ENCODE assay signal across 29 mouse cellular contexts in the genomic region with DNA sequence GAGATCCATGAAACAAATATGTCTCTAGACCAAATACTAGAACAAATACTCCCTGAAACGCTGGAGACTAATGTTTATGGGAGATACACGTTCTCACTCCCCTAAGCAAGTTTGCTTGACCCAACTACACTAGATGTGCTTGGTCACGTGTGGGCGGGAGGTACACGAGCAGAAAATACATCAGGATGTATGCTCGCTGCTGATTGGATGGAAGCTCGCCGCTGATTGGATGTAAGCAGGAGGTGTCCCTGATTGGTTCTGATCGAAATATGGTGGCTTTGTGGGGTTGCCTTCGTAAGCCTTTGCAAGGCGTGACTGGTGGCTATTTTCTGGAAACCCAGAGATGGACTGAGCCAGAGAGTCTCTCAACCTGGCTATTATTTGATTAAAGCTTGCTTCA. TPM values are rescaled to one million over a fixed set of nuclear protein-coding genes. Genes with fewer than 3 reads are reported as not detected.
DNase-seq lines count a peak whose midpoint lies in the region; ATAC-seq and TF ChIP-seq lines count a peak whose summit lies in the region.
"Had no signal": no experiment of that assay in that cellular context is flagged by ENCODE, and none has a peak within 500 bp of the region (broad histone marks: within the 10 kb centered on the region; RNA-seq: fewer than 3 reads in every experiment).

No protein-coding gene starts in this region.

- H3K9me3 ChIP-seq in heart, embryonic 10.5 days, result no peaks in the 10 kb centered on the region
- H3K9me3 ChIP-seq in liver, embryonic 12.5 days (replicated peaks), result no peaks in the 10 kb centered on the region
- no peaks in the 10 kb centered on the region for H3K9me3 ChIP-seq in liver, embryonic 11.5 days (ENCODE audit: control insufficient read depth, low read length)
- H3K9me3 ChIP-seq: forebrain, embryonic 13.5 days; limb, embryonic 12.5 days; liver, embryonic 13.5 days; lung, embryonic 15.5 days; neural tube, embryonic 12.5 days had no signal

- no peak overlapping the region for H3K9ac ChIP-seq in heart, adult 2 months (ENCODE audit: low read depth, low read length)
- no peak overlapping the region for H3K9ac ChIP-seq in liver, embryonic 12.5 days
- H3K9ac ChIP-seq in liver, embryonic 11.5 days (ENCODE audit: low read depth, low read length), result no peak overlapping the region
- H3K9ac ChIP-seq: forebrain, embryonic 13.5 days; heart, embryonic 12.5 days; hindbrain, embryonic 14.5 days; limb, embryonic 12.5 days; liver, embryonic 13.5 days; lung, embryonic 15.5 days; neural tube, embryonic 12.5 days had no signal

- no peak for TF ChIP-seq POLR2A in heart, adult 2 months (IDR thresholded peaks at IDR 0.05; ENCODE audit: insufficient read depth, low read depth, low read length)

- WGBS in heart, embryonic 10.5 days, result 85% methylated on average over 11 of the region's 11 CpGs
- 79% methylated on average over 11 of the region's 11 CpGs for WGBS in heart, adult 2 months
- 74% methylated on average over 11 of the region's 11 CpGs for WGBS in liver, embryonic 12.5 days (ENCODE audit: insufficient replicate concordance)
- 76% methylated on average over 11 of the region's 11 CpGs for WGBS in liver, embryonic 11.5 days

- no peak overlapping the region for H3K4me2 ChIP-seq in liver, embryonic 12.5 days
- H3K4me2 ChIP-seq in liver, embryonic 11.5 days, result no peak overlapping the region
- H3K4me2 ChIP-seq: forebrain, embryonic 13.5 days; heart, embryonic 12.5 days; hindbrain, embryonic 14.5 days; limb, embryonic 12.5 days; liver, embryonic 13.5 days; lung, embryonic 15.5 days; midbrain, embryonic 11.5 days; neural tube, embryonic 12.5 days had no signal

- H3K4me3 ChIP-seq in heart, embryonic 10.5 days, result no peak overlapping the region
- H3K4me3 ChIP-seq in heart, adult 2 months, result no peak overlapping the region
- no peak overlapping the region for H3K4me3 ChIP-seq in liver, embryonic 12.5 days
- H3K4me3 ChIP-seq in liver, embryonic 11.5 days (ENCODE audit: low read depth, low read length), result no peak overlapping the region
- H3K4me3 ChIP-seq in gastrocnemius, adult 2 months, result no peak overlapping the region
- H3K4me3 ChIP-seq: forebrain, embryonic 13.5 days; heart, embryonic 12.5 days; left cerebral cortex, adult 2 months; limb, embryonic 12.5 days; liver, embryonic 13.5 days; lung, embryonic 15.5 days; neural tube, embryonic 12.5 days had no signal

- no peaks in the 10 kb centered on the region for H3K79me2 ChIP-seq in heart, adult 2 months (replicated peaks; ENCODE audit: control insufficient read depth, insufficient read depth, low read length)

- H3K27me3 ChIP-seq in heart, embryonic 10.5 days (ENCODE audit: insufficient read depth, poor library complexity, severe bottlenecking), result no peaks in the 10 kb centered on the region
- H3K27me3 ChIP-seq in heart, adult 2 months (ENCODE audit: control insufficient read depth, insufficient read depth, low read length), result no peaks in the 10 kb centered on the region
- H3K27me3 ChIP-seq in liver, embryonic 12.5 days (replicated peaks), result no peaks in the 10 kb centered on the region
- no peaks in the 10 kb centered on the region for H3K27me3 ChIP-seq in liver, embryonic 11.5 days (replicated peaks; ENCODE audit: control insufficient read depth, insufficient read depth, low read length)
- H3K27me3 ChIP-seq: forebrain, embryonic 13.5 days; heart, embryonic 12.5 days; limb, embryonic 12.5 days; lung, embryonic 15.5 days; neural tube, embryonic 12.5 days; Patski had no signal

- peak; percentile 55 for DNase-seq in heart, embryonic 10.5 days (ENCODE audit: low spot score)
- no peak for DNase-seq in heart, adult 2 months
- no peak for DNase-seq in liver, embryonic 11.5 days (ENCODE audit: low spot score)
- DNase-seq in ES-CJ7 (ENCODE audit: low read depth, low spot score), result peak; percentile 52
- DNase-seq in gastrocnemius, adult 2 months, result no peak
- no peak for DNase-seq in left cerebral cortex, adult 18-20 months (ENCODE audit: low spot score in 2 of 2)
- DNase-seq: adrenal gland, postnatal 36 days; cerebellum, adult 18-20 months; cerebellum, postnatal 10 days; gastrocnemius, postnatal 14 days; kidney, adult 9 months; kidney, postnatal 14 days; liver, embryonic 13.5 days; lung, postnatal 36 days; right cerebral cortex, postnatal 4 days had no signal

- no peak for TF ChIP-seq CTCF in heart, adult 2 months (IDR thresholded peaks at IDR 0.05)
- no peak for TF ChIP-seq CTCF in gastrocnemius, adult 2 months (IDR thresholded peaks at IDR 0.05)

- H3K4me1 ChIP-seq in heart, embryonic 10.5 days, result no peaks in the 10 kb centered on the region
- H3K4me1 ChIP-seq in heart, adult 2 months (ENCODE audit: control insufficient read depth, insufficient read depth, low read length), result no peaks in the 10 kb centered on the region
- 0 out of 2 replicates have a peak, but pooled peaks cover 4% of the 10 kb centered on the region for H3K4me1 ChIP-seq in liver, embryonic 12.5 days
- H3K4me1 ChIP-seq in liver, embryonic 11.5 days (replicated peaks; ENCODE audit: control insufficient read depth, insufficient read depth, low read length), result no peaks in the 10 kb centered on the region
- H3K4me1 ChIP-seq: forebrain, embryonic 13.5 days; heart, embryonic 12.5 days; limb, embryonic 12.5 days; lung, embryonic 15.5 days; neural tube, embryonic 12.5 days had no signal

- ATAC-seq in liver, embryonic 12.5 days, result peak; percentile 44; the same call in 1 of the 2 replicates
- ATAC-seq in liver, embryonic 11.5 days (replicated peaks; ENCODE audit: low FRiP score), result no peak
- peak; percentile 55; the same call in 1 of the 2 replicates for ATAC-seq in erythroid progenitor cell, adult 5-6 weeks (replicated peaks; ENCODE audit: low FRiP score, poor library complexity, severe bottlenecking)
- ATAC-seq: forebrain, embryonic 13.5 days; intestine, postnatal 0 days; midbrain, embryonic 16.5 days; Patski had no signal

- intact Hi-C loops in heart, adult 2 months (cut with DNase I), result no loop called here
- intact Hi-C loops in gastrocnemius, adult 2 months (cut with DNase I), result no loop called here

- no peak for TF ChIP-seq EP300 in heart, adult 2 months (IDR thresholded peaks at IDR 0.05; ENCODE audit: insufficient read depth, low read depth, low read length)

- no peak overlapping the region for H3K27ac ChIP-seq in heart, embryonic 10.5 days
- no peak overlapping the region for H3K27ac ChIP-seq in heart, adult 2 months
- H3K27ac ChIP-seq in liver, embryonic 12.5 days, result no peak overlapping the region
- H3K27ac ChIP-seq in liver, embryonic 11.5 days (ENCODE audit: low read depth, low read length), result no peak overlapping the region
- H3K27ac ChIP-seq in gastrocnemius, adult 2 months, result no peak overlapping the region
- H3K27ac ChIP-seq: forebrain, embryonic 13.5 days; hindbrain, embryonic 14.5 days; left cerebral cortex, adult 2 months; limb, embryonic 12.5 days; liver, embryonic 13.5 days; lung, embryonic 15.5 days; neural tube, embryonic 12.5 days; stomach, postnatal 0 days had no signal

- H3K36me3 ChIP-seq in heart, embryonic 10.5 days, result no peaks in the 10 kb centered on the region
- H3K36me3 ChIP-seq in heart, adult 2 months (ENCODE audit: control insufficient read depth, insufficient read depth, low read length), result no peaks in the 10 kb centered on the region
- H3K36me3 ChIP-seq in liver, embryonic 12.5 days, result no peaks in the 10 kb centered on the region
- no peaks in the 10 kb centered on the region for H3K36me3 ChIP-seq in liver, embryonic 11.5 days (ENCODE audit: control insufficient read depth, insufficient read depth, low read length)
- H3K36me3 ChIP-seq: heart, embryonic 12.5 days; limb, embryonic 12.5 days; liver, embryonic 13.5 days; lung, embryonic 15.5 days; neural tube, embryonic 12.5 days had no signal

RNA-seq across cellular contexts. Expression of a gene that starts 32.4 kb away (rescaled TPM):
- 6.5 and 8.1 TPM in 2 replicates for polyA plus RNA-seq in heart, embryonic 10.5 days (2016; fragmentation: Nextera tagmentation; extraction: Ambion mirVana)
- total RNA-seq in heart, adult 2 months (2021), result 1 to 10 TPM; 6.3 to 7.0 TPM
- 4.7 and 8.9 TPM in 2 replicates for polyA plus RNA-seq in heart, adult 2 months (2012; rRNA removed)
- 3.4 and 3.7 TPM in 2 replicates for polyA plus RNA-seq in liver, embryonic 12.5 days (2016; fragmentation: Nextera tagmentation; extraction: Ambion mirVana)
- 3.4 TPM in 2 replicates for polyA plus RNA-seq in liver, embryonic 11.5 days (2014; fragmentation: Nextera tagmentation; extraction: Ambion mirVana)
- total RNA-seq in erythroid progenitor cell, adult 5-6 weeks (2015; ENCODE audit: low replicate concordance), result 195 and 197 TPM in 2 replicates
- total RNA-seq in erythroid progenitor cell, adult 5-6 weeks (2017; ENCODE audit: low replicate concordance), result 146 and 154 TPM in 2 replicates
- 1 to 10 TPM; 2.3 to 3.0 TPM for total RNA-seq in gastrocnemius, adult 2 months (2021)
- under 1 TPM; 0.80 to 0.91 TPM for total RNA-seq in left cerebral cortex, adult 18-20 months (2021)

RNA-seq across cellular contexts. Expression of a gene that starts 55.1 kb away (rescaled TPM):
- polyA plus RNA-seq in heart, embryonic 10.5 days (2016; fragmentation: Nextera tagmentation; extraction: Ambion mirVana), result 31.8 and 35.9 TPM in 2 replicates
- under 1 TPM; 0.48 to 0.73 TPM for total RNA-seq in heart, adult 2 months (2021)
- polyA plus RNA-seq in heart, adult 2 months (2012; rRNA removed), result 0.33 and 0.53 TPM in 2 replicates
- 58.1 and 58.9 TPM in 2 replicates for polyA plus RNA-seq in liver, embryonic 12.5 days (2016; fragmentation: Nextera tagmentation; extraction: Ambion mirVana)
- 65.7 and 68.8 TPM in 2 replicates for polyA plus RNA-seq in liver, embryonic 11.5 days (2014; fragmentation: Nextera tagmentation; extraction: Ambion mirVana)
- 156 and 202 TPM in 2 replicates for total RNA-seq in erythroid progenitor cell, adult 5-6 weeks (2015; ENCODE audit: low replicate concordance)
- total RNA-seq in erythroid progenitor cell, adult 5-6 weeks (2017; ENCODE audit: low replicate concordance), result 329 and 332 TPM in 2 replicates
- total RNA-seq in gastrocnemius, adult 2 months (2021), result 1 to 10 TPM in 1 of 2 experiments, under 1 TPM in 1; 0.31 to 1.6 TPM
- total RNA-seq in left cerebral cortex, adult 18-20 months (2021), result 1 to 10 TPM; 4.5 to 4.6 TPM

RNA-seq across cellular contexts. Expression of a gene that starts 55.2 kb away (rescaled TPM):
- 2.0 and 3.3 TPM in 2 replicates for polyA plus RNA-seq in heart, embryonic 10.5 days (2016; fragmentation: Nextera tagmentation; extraction: Ambion mirVana)
- 10 to 100 TPM; 13.4 to 14.9 TPM for total RNA-seq in heart, adult 2 months (2021)
- polyA plus RNA-seq in heart, adult 2 months (2012; rRNA removed), result 2.2 and 5.5 TPM in 2 replicates
- 3.0 and 4.3 TPM in 2 replicates for polyA plus RNA-seq in liver, embryonic 12.5 days (2016; fragmentation: Nextera tagmentation; extraction: Ambion mirVana)
- 4.6 and 4.8 TPM in 2 replicates for polyA plus RNA-seq in liver, embryonic 11.5 days (2014; fragmentation: Nextera tagmentation; extraction: Ambion mirVana)
- total RNA-seq in erythroid progenitor cell, adult 5-6 weeks (2015; ENCODE audit: low replicate concordance), result 43.2 and 66.7 TPM in 2 replicates
- 44.1 and 47.9 TPM in 2 replicates for total RNA-seq in erythroid progenitor cell, adult 5-6 weeks (2017; ENCODE audit: low replicate concordance)
- 10 to 100 TPM in 1 of 2 experiments, 1 to 10 TPM in 1; 6.3 to 11.3 TPM for total RNA-seq in gastrocnemius, adult 2 months (2021)
- 10 to 100 TPM; 13.2 to 14.3 TPM for total RNA-seq in left cerebral cortex, adult 18-20 months (2021)

Comparison
In these comparisons a context has a peak if more than half of its experiments do, and no peak if none do; other contexts are left out.
1. DNase-seq: peak in heart, embryonic 10.5 days (single experiment) and ES-CJ7 (single experiment); none in heart, adult 2 months (0 of 2), liver, embryonic 11.5 days (single experiment), gastrocnemius, adult 2 months (single experiment) and left cerebral cortex, adult 18-20 months (0 of 2).
2. RNA of a gene that starts 32.4 kb away (total RNA-seq): 146 to 197 TPM in erythroid progenitor cell, adult 5-6 weeks; 6.3 to 7.0 TPM in heart, adult 2 months, 2.3 to 3.0 TPM in gastrocnemius, adult 2 months and 0.80 to 0.91 TPM in left cerebral cortex, adult 18-20 months; every median in the first group is over 10 times any median in the second.
3. RNA of a gene that starts 55.1 kb away (total RNA-seq): 156 to 332 TPM in erythroid progenitor cell, adult 5-6 weeks; 4.5 to 4.6 TPM in left cerebral cortex, adult 18-20 months, 0.31 to 1.6 TPM in gastrocnemius, adult 2 months and 0.48 to 0.73 TPM in heart, adult 2 months; every median in the first group is over 10 times any median in the second.